Mouse (Mus musculus) CH12.LX (cell line): Measurements from ENCODE around the gene Arvcf. TPM values are rescaled to one million over a fixed set of nuclear protein-coding genes. Genes with fewer than 3 reads are reported as not detected.

Experiments used
- DNase-seq: peaks from one replicate; pipeline ENCODE4 v3.0.0-alpha.2; 2013; ENCODE audit errors: extremely low read depth
- H3K27ac ChIP-seq: 2 replicates; pipeline ENCODE4 v1.5.1; 2012; ENCODE audit warnings: low read depth, mild to moderate bottlenecking, control low read depth, moderate library complexity; ENCODE audit not compliant: insufficient read depth
- H3K27me3 ChIP-seq: replicated peaks from 2 replicates; pipeline ENCODE3; 2012; ENCODE audit warnings: inconsistent platforms
- H3K36me3 ChIP-seq, 2 experiments: replicated peaks in 1 of 2; 2 replicates each; pipeline versions ENCODE3 to v1.6.1; 2012; ENCODE audit warnings: inconsistent platforms in 1 of 2, low read length in 1 of 2, mild to moderate bottlenecking in 1 of 2, mixed read lengths in 1 of 2, moderate library complexity in 1 of 2; ENCODE audit not compliant: control insufficient read depth in 1 of 2, insufficient read depth in 1 of 2
- H3K4me1 ChIP-seq, 2 experiments: 2 replicates each; pipeline ENCODE4 v1.6.1; 2012; ENCODE audit warnings: inconsistent platforms in 1 of 2, moderate library complexity in 1 of 2; ENCODE audit not compliant: insufficient read depth in 2 of 2, control insufficient read depth in 1 of 2
- H3K4me2 ChIP-seq: 2 replicates; pipeline ENCODE4 v1.6.1; 2012; ENCODE audit warnings: low read depth, mild to moderate bottlenecking, control low read depth; ENCODE audit not compliant: poor library complexity, insufficient read depth, severe bottlenecking
- H3K4me3 ChIP-seq, 3 experiments: fragments of 150-350 bp in 1 of 3; sonication (generic) in 1 of 3; replicated peaks in 1 of 3; 2 replicates each; pipeline versions ENCODE3 to v1.5.1; 2011 to 2012; ENCODE audit warnings: low read depth in 2 of 3, low read length in 2 of 3, mild to moderate bottlenecking in 2 of 3, moderate library complexity in 2 of 3, control low read depth in 1 of 3, improper control_type of control experiment in 1 of 3, inconsistent platforms in 1 of 3, mixed read lengths in 1 of 3; ENCODE audit not compliant: poor library complexity in 1 of 3
- H3K79me2 ChIP-seq: replicated peaks from 2 replicates; pipeline ENCODE4 v1.6.1; 2012; ENCODE audit warnings: mild to moderate bottlenecking, moderate library complexity; ENCODE audit not compliant: control insufficient read depth, poor library complexity, insufficient read depth, severe bottlenecking; ENCODE audit errors: extremely low read depth
- H3K9ac ChIP-seq: 2 replicates; pipeline ENCODE4 v1.6.1; 2012; ENCODE audit warnings: low read depth, mild to moderate bottlenecking, control low read depth, moderate library complexity; ENCODE audit not compliant: insufficient read depth
- H3K9me3 ChIP-seq: replicated peaks from 2 replicates; pipeline ENCODE3; 2012; ENCODE audit warnings: low read length, inconsistent platforms, mixed read lengths
- BHLHE40 ChIP-seq: IDR thresholded peaks from 2 replicates; pipeline ENCODE4 v1.6.1; 2011; ENCODE audit warnings: mild to moderate bottlenecking, low read depth, low read length, improper control_type of control experiment
- CHD2 ChIP-seq: IDR thresholded peaks from 2 replicates; pipeline ENCODE4 v1.6.1; 2011; ENCODE audit warnings: low read length, improper control_type of control experiment
- CTCF ChIP-seq, 2 experiments: IDR thresholded peaks in 1 of 2; conservative IDR thresholded peaks in 1 of 2; 2 replicates each; pipeline ENCODE4 v1.5.1; 2011 to 2012; ENCODE audit warnings: low read depth in 2 of 2, low read length in 2 of 2, improper control_type of control experiment in 1 of 2, inconsistent platforms in 1 of 2, mild to moderate bottlenecking in 1 of 2, moderate library complexity in 1 of 2
- E2F4 ChIP-seq: IDR thresholded peaks from 2 replicates; pipeline ENCODE4 v1.6.1; 2011; ENCODE audit warnings: low read depth, low read length, improper control_type of control experiment; ENCODE audit not compliant: insufficient replicate concordance
- ELF1 ChIP-seq: IDR thresholded peaks from 2 replicates; pipeline ENCODE4 v1.6.1; 2014; ENCODE audit warnings: low read depth, mild to moderate bottlenecking, inconsistent platforms, low read length, improper control_type of control experiment
- EP300 ChIP-seq: IDR thresholded peaks from 2 replicates; pipeline ENCODE4 v1.6.1; 2011; ENCODE audit warnings: low read length, improper control_type of control experiment
- ETS1 ChIP-seq: conservative IDR thresholded peaks from 2 replicates; pipeline ENCODE4 v1.6.1; 2012; ENCODE audit warnings: low read depth, mild to moderate bottlenecking, inconsistent platforms, low read length, improper control_type of control experiment, moderate library complexity
- JUN ChIP-seq: IDR thresholded peaks from 2 replicates; pipeline ENCODE4 v1.6.1; 2011; ENCODE audit warnings: low read depth, mild to moderate bottlenecking, low read length, improper control_type of control experiment, moderate library complexity; ENCODE audit not compliant: insufficient read depth
- JUND ChIP-seq: conservative IDR thresholded peaks from 2 replicates; pipeline ENCODE4 v1.6.1; 2011; ENCODE audit warnings: low read depth, low read length, improper control_type of control experiment
- KAT2A ChIP-seq: IDR thresholded peaks from 2 replicates; pipeline ENCODE4 v1.6.1; 2012; ENCODE audit warnings: low read length, improper control_type of control experiment, inconsistent platforms; ENCODE audit not compliant: insufficient replicate concordance
- MAFK ChIP-seq: IDR thresholded peaks from 2 replicates; pipeline ENCODE4 v1.6.1; 2011; ENCODE audit warnings: low read length, improper control_type of control experiment; ENCODE audit not compliant: insufficient replicate concordance
- MAX ChIP-seq: IDR thresholded peaks from 2 replicates; pipeline ENCODE4 v1.6.1; 2011; ENCODE audit warnings: low read length, improper control_type of control experiment
- MEF2A ChIP-seq: IDR thresholded peaks from 2 replicates; pipeline ENCODE4 v1.6.1; 2014; ENCODE audit warnings: low read depth, mild to moderate bottlenecking, inconsistent platforms, low read length, improper control_type of control experiment, borderline replicate concordance
- MXI1 ChIP-seq: IDR thresholded peaks from 2 replicates; pipeline ENCODE4 v1.6.1; 2011; ENCODE audit warnings: mild to moderate bottlenecking, low read depth, low read length, improper control_type of control experiment
- MYC ChIP-seq: IDR thresholded peaks from 2 replicates; pipeline ENCODE4 v1.6.1; 2011; ENCODE audit warnings: low read depth, mild to moderate bottlenecking, improper control_type of control experiment, low read length
- NELFE ChIP-seq: IDR thresholded peaks from 2 replicates; pipeline ENCODE4 v1.6.1; 2011; ENCODE audit warnings: low read depth, low read length, improper control_type of control experiment
- POLR2A ChIP-seq: IDR thresholded peaks from 2 replicates; pipeline ENCODE4 v1.6.1; 2011; ENCODE audit warnings: low read depth, mild to moderate bottlenecking, improper control_type of control experiment, low read length
- POLR2AphosphoS2 ChIP-seq: IDR thresholded peaks from 2 replicates; pipeline ENCODE4 v1.6.1; 2011; ENCODE audit warnings: low read depth, low read length, improper control_type of control experiment
- RAD21 ChIP-seq: IDR thresholded peaks from 2 replicates; pipeline ENCODE4 v1.6.1; 2011; ENCODE audit warnings: low read depth, mild to moderate bottlenecking, low read length, improper control_type of control experiment, moderate library complexity
- SMC3 ChIP-seq: IDR thresholded peaks from 2 replicates; pipeline ENCODE4 v1.6.1; 2011; ENCODE audit warnings: low read depth, low read length, improper control_type of control experiment
- TBP ChIP-seq: conservative IDR thresholded peaks from 2 replicates; pipeline ENCODE4 v1.6.1; 2011; ENCODE audit warnings: low read depth, low read length, improper control_type of control experiment
- TCF12 ChIP-seq: IDR thresholded peaks from 2 replicates; pipeline ENCODE4 v1.6.1; 2014; ENCODE audit warnings: low read depth, mild to moderate bottlenecking, inconsistent platforms, low read length, improper control_type of control experiment
- UBTF ChIP-seq: IDR thresholded peaks from 2 replicates; pipeline ENCODE4 v1.6.1; 2012; ENCODE audit warnings: low read depth, mild to moderate bottlenecking, inconsistent platforms, low read length, improper control_type of control experiment, moderate library complexity
- USF1 ChIP-seq: IDR thresholded peaks from 2 replicates; pipeline ENCODE4 v1.6.1; 2014; ENCODE audit warnings: low read depth, mild to moderate bottlenecking, inconsistent platforms, low read length, improper control_type of control experiment
- USF2 ChIP-seq: conservative IDR thresholded peaks from 2 replicates; pipeline ENCODE4 v1.6.1; 2011; ENCODE audit warnings: low read depth, low read length, improper control_type of control experiment
- ZC3H11A ChIP-seq: IDR thresholded peaks from 2 replicates; pipeline ENCODE4 v1.6.1; 2012; ENCODE audit warnings: low read depth, mild to moderate bottlenecking, inconsistent platforms, low read length, improper control_type of control experiment
- ZKSCAN1 ChIP-seq: IDR thresholded peaks from 2 replicates; pipeline ENCODE4 v1.6.1; 2012; ENCODE audit warnings: low read depth, inconsistent platforms, low read length, improper control_type of control experiment, borderline replicate concordance
- ZNF384 ChIP-seq: IDR thresholded peaks from 2 replicates; pipeline ENCODE4 v1.6.1; 2012; ENCODE audit warnings: low read depth, low read length, improper control_type of control experiment, inconsistent platforms
- dilution Hi-C: fragments of 300-500 bp; cut with MboI; formaldehyde crosslinking; loops from 2 replicates; pipeline ENCODE4 v1.14.3; 2020; ENCODE audit warnings: low sequenced_read_pairs; ENCODE audit not compliant: extremely low pct_unique_long_range_greater_than_20kb, extremely low pct_ligation_motif_present
- in situ Hi-C: fragments of 300-500 bp; cut with MboI; formaldehyde crosslinking; loops from 3 replicates; pipeline ENCODE4 v1.14.3; 2019; ENCODE audit warnings: low sequenced_read_pairs, low pct_ligation_motif_present, low pct_unique_long_range_greater_than_20kb, mixed read lengths
- polyA plus RNA-seq: library from polyadenylated mRNA; unstranded; fragments of >175 nt; gene quantifications from 2 replicates; pipeline ENCODE4 v1.2.1, GENCODE M21; 2012; ENCODE audit warnings: low read depth; ENCODE audit not compliant: insufficient read length
- total RNA-seq, 2 experiments: library from RNA; depleted of rRNA; stranded (reverse); fragments of 300-350 nt in 1 of 2; fragments of >200 nt in 1 of 2; gene quantifications; 2 replicates each; pipeline ENCODE4 v1.2.3; 2012 to 2014

Gene Arvcf
- total and polyA plus RNA-seq, 3 experiments = 1.1 to 7.5 (median 3.9) TPM

GRCm38 (mm10) chr16:18423203-18423914 lies 75.4 kb downstream of the Arvcf start (continued):
- TF ChIP-seq BHLHE40 (no peak), SMC3 (no peak), POLR2A (no peak), ZKSCAN1 (no peak)

GRCm38 (mm10) chr16:18423915-18424265 lies 75.9 kb downstream of the Arvcf start:
- DNase-seq = no peak
- Histone ChIP-seq H3K27ac (no peak overlapping the region), H3K36me3 (peaks cover 3 to 54% of the 10 kb centered on the region in 2 experiments), H3K4me3 (no peak overlapping the region), H3K4me1 (peaks cover 16 to 59% of the 10 kb centered on the region in 2 experiments), H3K79me2 (peaks cover 6% of the 10 kb centered on the region), H3K4me2 (peak overlapping the region; percentile 14; the same call in 1 of the 2 replicates), H3K9ac (no peak overlapping the region), H3K9me3 (no peaks in the 10 kb centered on the region), H3K27me3 (no peaks in the 10 kb centered on the region)
- dilution Hi-C loops = no loop called here
- TF ChIP-seq MXI1 = no peak
- no peak for TF ChIP-seq BHLHE40
- TF ChIP-seq TCF12 = no peak
- no peak for TF ChIP-seq UBTF
- no peak for TF ChIP-seq MAX
- no peak for TF ChIP-seq JUND
- no peak for TF ChIP-seq NELFE
- TF ChIP-seq MYC = no peak
- TF ChIP-seq ELF1 = no peak
- TF ChIP-seq EP300 = no peak
- TF ChIP-seq JUN = no peak
- no peak for TF ChIP-seq TBP
- in situ Hi-C loops = no loop called here

- in situ Hi-C loops = no loop called here
- dilution Hi-C loops = no loop called here
- no peak overlapping the region for H3K27ac ChIP-seq
- TF ChIP-seq JUN (no peak), MYC (peak; percentile 83), MXI1 (peak; percentile 72; the same call in 1 of the 2 replicates), MEF2A (no peak), TCF12 (peak; percentile 30; the same call in 1 of the 2 replicates), KAT2A (no peak), E2F4 (no peak), ELF1 (peak; percentile 33; the same call in 1 of the 2 replicates), SMC3 (no peak), ZC3H11A (no peak), RAD21 (no peak), ZNF384 (no peak), USF1 (no peak), POLR2AphosphoS2 (no peak), MAFK (no peak), MAX (peak; percentile 81), CTCF (conservative IDR thresholded peaks at IDR 0.05 in 1 of 2, IDR thresholded peaks at IDR 0.05 in 1 of 2; ENCODE audit: low read depth in 2 of 2, low read length in 2 of 2) (no peak), USF2 (no peak), ETS1 (peak; percentile 29; the same call in 1 of the 2 replicates), UBTF (no peak), CHD2 (no peak)
These were observed 76.5 kb downstream of the Arvcf start for GRCm38 (mm10) chr16:18424364-18425045.

More at GRCm38 (mm10) chr16:18424364-18425045, 76.5 kb downstream of the Arvcf start:
- peak overlapping the region; percentile 84 for H3K9ac ChIP-seq
- H3K36me3 ChIP-seq = peaks cover 3 to 53% of the 10 kb centered on the region in 2 experiments
- DNase-seq = peak; percentile 61
- H3K4me2 ChIP-seq = peak overlapping the region; percentile 82
- H3K4me1 ChIP-seq = peaks cover 16 to 57% of the 10 kb centered on the region in 2 experiments
- H3K4me3 ChIP-seq = peak overlapping the region; percentile 14 to 78 (median 23)
- H3K9me3 ChIP-seq = no peaks in the 10 kb centered on the region
- no peaks in the 10 kb centered on the region for H3K27me3 ChIP-seq
- peaks cover 6% of the 10 kb centered on the region for H3K79me2 ChIP-seq
